Mouse (Mus musculus): ENCODE measurements at regions not wholly inside any gene's neighbourhood (a gene's known extent, or its start where the extent isn't known, plus 50 kb on each side); places are given as distances from the start of the nearest gene placed in this dataset.

- TF ChIP-seq CTCF (IDR thresholded peaks at IDR 0.05; ENCODE audit: low read depth) (no peak), EP300 (IDR thresholded peaks at IDR 0.05; ENCODE audit: low read depth) (no peak)
These were observed 208.7 kb downstream of the Rpl10-ps3 start for GRCm38 (mm10) chr9:50135939-50136635.
